Mouse (Mus musculus): ENCODE data around the gene Cfap77.

- TF ChIP-seq CTCF (IDR thresholded peaks at IDR 0.05; ENCODE audit: insufficient read depth, low read depth, low read length) (no peak), POLR2A (IDR thresholded peaks at IDR 0.05; ENCODE audit: insufficient read depth, low read depth, low read length) (no peak)
Measured at GRCm38 (mm10) chr2:29040594-29041476, 14.0 kb downstream of the Cfap77 start.
